Mouse (Mus musculus): ENCODE measurements at regions not wholly inside any gene's neighbourhood (a gene's known extent, or its start where the extent isn't known, plus 50 kb on each side); places are given as distances from the start of the nearest gene placed in this dataset.
A peak's percentile ranks its signal among the peaks of the same experiment; 100 is the strongest.

- DNase-seq: no peak
These were observed 226.7 kb downstream of the Abcc12 start for GRCm38 (mm10) chr8:86353816-86354215.

- no peak for DNase-seq
These were observed 228.8 kb downstream of the Abcc12 start for GRCm38 (mm10) chr8:86351545-86352190.

GRCm38 (mm10) chr8:86350128-86350527 lies 230.4 kb downstream of the Abcc12 start:
- DNase-seq: no peak

GRCm38 (mm10) chr8:86342016-86342684 lies 238.3 kb downstream of the Abcc12 start:
- no peak for DNase-seq

- no peak for DNase-seq
These were observed 241.8 kb downstream of the Abcc12 start for GRCm38 (mm10) chr8:86338574-86339264.

GRCm38 (mm10) chr8:86331383-86331782 lies 249.1 kb downstream of the Abcc12 start:
- DNase-seq: no peak

- no peak for DNase-seq
These were observed 251.9 kb downstream of the Abcc12 start for GRCm38 (mm10) chr8:86328626-86329025.

- no peak for DNase-seq
These were observed 252.5 kb downstream of the Abcc12 start for GRCm38 (mm10) chr8:86327982-86328381.

GRCm38 (mm10) chr8:86325040-86325439 lies 255.4 kb downstream of the Abcc12 start:
- DNase-seq: no peak

GRCm38 (mm10) chr8:86324542-86324941 lies 255.9 kb downstream of the Abcc12 start:
- DNase-seq: no peak

- no peak for DNase-seq
These were observed 256.7 kb downstream of the Abcc12 start for GRCm38 (mm10) chr8:86323823-86324222.

- DNase-seq: no peak
These were observed 258.0 kb downstream of the Abcc12 start for GRCm38 (mm10) chr8:86322494-86322893.

- DNase-seq: no peak
These were observed 259.5 kb downstream of the Abcc12 start for GRCm38 (mm10) chr8:86320938-86321337.

GRCm38 (mm10) chr8:86318531-86318930 lies 262.0 kb downstream of the Abcc12 start:
- DNase-seq: no peak

GRCm38 (mm10) chr8:86316236-86316635 lies 264.2 kb downstream of the Abcc12 start:
- DNase-seq: no peak

- DNase-seq: no peak
These were observed 271.0 kb downstream of the Abcc12 start for GRCm38 (mm10) chr8:86309460-86309859.

GRCm38 (mm10) chr8:86307339-86307738 lies 273.1 kb downstream of the Abcc12 start:
- no peak for DNase-seq

GRCm38 (mm10) chr8:86301885-86302509 lies 278.5 kb downstream of the Abcc12 start:
- no peak for DNase-seq

GRCm38 (mm10) chr8:86288713-86289384 lies 291.6 kb downstream of the Abcc12 start:
- no peak for DNase-seq

- peak in 1 of 2 experiments; percentile 8 for DNase-seq
These were observed 297.6 kb downstream of the Abcc12 start for GRCm38 (mm10) chr8:86282922-86283321.

GRCm38 (mm10) chr8:86280093-86280721 lies 300.3 kb downstream of the Abcc12 start:
- no peak for DNase-seq

GRCm38 (mm10) chr8:86275699-86276098 lies 304.8 kb downstream of the Abcc12 start:
- DNase-seq: no peak
